Mouse (Mus musculus): Measurements from ENCODE around the gene Piga. TPM values are rescaled to one million over a fixed set of nuclear protein-coding genes. Genes with fewer than 3 reads are reported as not detected.

The Piga gene
- polyA plus RNA-seq, 1 experiment from 2014 or later: 6.1 TPM

- WGBS: 17% methylated on average over 3 of the region's 3 CpGs
- ATAC-seq: no peak
- H3K4me1 ChIP-seq (ENCODE audit: insufficient read depth, low read depth, low read length): no peaks in the 10 kb centered on the region
These were observed 29.6 kb downstream of the Piga start for GRCm38 (mm10) chrX:164449201-164449600.

DNA sequence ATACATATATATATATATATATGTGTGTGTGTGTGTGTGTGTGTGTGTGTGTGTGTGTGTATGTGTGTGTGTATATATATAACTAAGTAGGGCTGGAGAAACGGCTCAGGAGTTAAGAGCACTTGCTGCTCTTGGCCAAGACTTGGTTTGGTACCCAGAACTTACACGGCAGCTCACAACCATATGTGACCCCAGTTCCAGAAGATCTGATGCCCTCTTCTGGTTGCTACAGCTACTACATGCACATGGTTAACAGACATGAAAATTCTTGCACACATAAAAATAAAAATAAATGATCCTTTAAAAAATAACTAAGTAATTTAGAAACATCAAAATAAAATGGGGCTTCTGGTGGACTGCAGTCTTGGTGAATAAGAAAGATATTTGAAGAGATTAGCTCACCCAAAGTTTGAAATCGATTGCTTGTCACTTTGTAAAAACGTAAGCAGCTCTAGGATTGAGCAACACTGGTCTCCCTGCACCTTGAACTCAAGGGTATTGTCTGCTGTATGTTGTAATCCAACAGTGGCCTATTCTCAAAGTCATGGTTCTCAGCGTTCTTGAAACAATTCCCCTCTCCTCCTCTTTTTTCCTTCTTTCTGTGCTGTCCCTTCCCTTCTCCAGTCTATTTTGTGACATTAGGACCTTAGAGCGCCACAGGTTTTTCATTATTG is 39.8 kb downstream of the Piga start:
- 48% methylated on average over 6 of the region's 6 CpGs for WGBS
- DNase-seq (ENCODE audit: low spot score) (no peak), ATAC-seq (no peak)
- Histone ChIP-seq H3K4me1 (ENCODE audit: insufficient read depth, low read depth, low read length) (no peaks in the 10 kb centered on the region), H3K9me3 (ENCODE audit: low read length) (no peaks in the 10 kb centered on the region), H3K4me2 (replicated peaks; ENCODE audit: low read depth, low read length) (no peak overlapping the region), H3K27ac (ENCODE audit: low read length) (no peak overlapping the region), H3K27me3 (replicated peaks; ENCODE audit: insufficient read depth, low read length) (no peaks in the 10 kb centered on the region), H3K4me3 (ENCODE audit: low read depth, low read length) (no peak overlapping the region), H3K9ac (replicated peaks; ENCODE audit: low read depth) (no peak overlapping the region), H3K36me3 (ENCODE audit: insufficient read depth, low read length) (no peaks in the 10 kb centered on the region)
- TF ChIP-seq CTCF (IDR thresholded peaks at IDR 0.05) (peak; percentile 25; the same call in 1 of the 2 replicates), EP300 (IDR thresholded peaks at IDR 0.05) (no peak)

More at GRCm38 (mm10) chrX:164449201-164449600, 29.6 kb downstream of the Piga start:
- TF ChIP-seq EP300 (IDR thresholded peaks at IDR 0.05) (no peak), CTCF (IDR thresholded peaks at IDR 0.05) (peak; percentile 59)
- no peak overlapping the region for H3K4me3 ChIP-seq (ENCODE audit: low read depth, low read length)
- no peak overlapping the region for H3K9ac ChIP-seq (replicated peaks; ENCODE audit: low read depth)
- peak; percentile 73 for DNase-seq (ENCODE audit: low spot score)
- no peaks in the 10 kb centered on the region for H3K9me3 ChIP-seq (ENCODE audit: low read length)
- H3K27me3 ChIP-seq (replicated peaks; ENCODE audit: insufficient read depth, low read length): no peaks in the 10 kb centered on the region
- no peak overlapping the region for H3K4me2 ChIP-seq (replicated peaks; ENCODE audit: low read depth, low read length)
- H3K36me3 ChIP-seq (ENCODE audit: insufficient read depth, low read length): no peaks in the 10 kb centered on the region
- H3K27ac ChIP-seq (ENCODE audit: low read length): no peak overlapping the region

Other genes with a start within 250 kb of the Piga start
- gene Bmx, start 161.6 kb upstream of the Piga start, polyA plus RNA-seq (2015; fragmentation: Nextera tagmentation; extraction: Ambion mirVana): 2.5 and 2.7 TPM in 2 replicates
- 24.0 and 24.2 TPM in 2 replicates for gene Pir, start 150.4 kb upstream of the Piga start, polyA plus RNA-seq (2015; fragmentation: Nextera tagmentation; extraction: Ambion mirVana)
- gene Vegfd, start 46.4 kb upstream of the Piga start, polyA plus RNA-seq (2015; fragmentation: Nextera tagmentation; extraction: Ambion mirVana): 26.6 and 26.8 TPM in 2 replicates
- 0.70 and 1.3 TPM in 2 replicates for gene Asb11, start 17.2 kb downstream of the Piga start, polyA plus RNA-seq (2015; fragmentation: Nextera tagmentation; extraction: Ambion mirVana)
- gene Asb9, start 86.5 kb downstream of the Piga start, polyA plus RNA-seq (2015; fragmentation: Nextera tagmentation; extraction: Ambion mirVana): not detected in 2 replicates

Measured in lung, postnatal 0 days (tissue).